Mouse (Mus musculus) ES-Bruce4 (cell line): ENCODE measurements around the gene Dnajc1. TPM values are rescaled to one million over a fixed set of nuclear protein-coding genes. Genes with fewer than 3 reads are reported as not detected.

Experiments
- H3K27ac ChIP-seq: 2 replicates; pipeline ENCODE4 v1.5.1; 2012; ENCODE audit warnings: low read length, inconsistent platforms; ENCODE audit not compliant: insufficient read depth
- H3K27me3 ChIP-seq: 2 replicates; pipeline ENCODE4 v1.6.1; 2012; ENCODE audit warnings: mild to moderate bottlenecking, low read length, inconsistent platforms; ENCODE audit not compliant: control insufficient read depth, poor library complexity, insufficient read depth, severe bottlenecking
- H3K36me3 ChIP-seq: 2 replicates; pipeline ENCODE4 v1.6.1; 2012; ENCODE audit warnings: inconsistent platforms, mild to moderate bottlenecking, low read length, moderate library complexity; ENCODE audit not compliant: control insufficient read depth, poor library complexity, insufficient read depth, severe bottlenecking
- H3K4me1 ChIP-seq: one replicate; pipeline ENCODE4 v1.8.1; 2011; ENCODE audit warnings: low read length; ENCODE audit not compliant: control insufficient read depth, insufficient read depth
- H3K4me3 ChIP-seq: 2 replicates; pipeline ENCODE4 v1.5.1; 2011; ENCODE audit warnings: low read depth, mild to moderate bottlenecking, low read length
- H3K9ac ChIP-seq: 2 replicates; pipeline ENCODE4 v1.6.1; 2012; ENCODE audit warnings: low read depth, mild to moderate bottlenecking, inconsistent platforms; ENCODE audit not compliant: poor library complexity, severe bottlenecking
- H3K9me3 ChIP-seq: replicated peaks from 2 replicates; pipeline ENCODE4 v1.6.1; 2012; ENCODE audit warnings: mild to moderate bottlenecking, low read length, inconsistent platforms; ENCODE audit not compliant: control insufficient read depth, poor library complexity, insufficient read depth, severe bottlenecking
- CTCF ChIP-seq: IDR thresholded peaks from one replicate; pipeline ENCODE4 v1.8.1; 2011; ENCODE audit warnings: low read depth, low read length
- EP300 ChIP-seq: IDR thresholded peaks from 2 replicates; pipeline ENCODE4 v1.6.1; 2011; ENCODE audit warnings: low read depth, low read length; ENCODE audit not compliant: insufficient read depth
- POLR2A ChIP-seq: IDR thresholded peaks from one replicate; pipeline ENCODE4 v1.8.1; 2011; ENCODE audit warnings: low read length; ENCODE audit not compliant: insufficient read depth
- polyA plus RNA-seq: library from polyadenylated mRNA; stranded (reverse); fragments of >200 nt; gene quantifications from 2 replicates; pipeline ENCODE4 v1.2.4, GENCODE M21; 2011; ENCODE audit warnings: low read depth; ENCODE audit not compliant: missing spikeins, insufficient read depth, insufficient read length

The Dnajc1 gene
- polyA plus RNA-seq, 1 experiment = 14.7 TPM

- Histone ChIP-seq H3K4me3 (no peak overlapping the region), H3K9me3 (no peaks in the 10 kb centered on the region), H3K36me3 (peaks cover 9% of the 10 kb centered on the region), H3K27ac (no peak overlapping the region), H3K9ac (no peak overlapping the region), H3K27me3 (no peaks in the 10 kb centered on the region), H3K4me1 (no peaks in the 10 kb centered on the region)
- no peak for TF ChIP-seq CTCF
- TF ChIP-seq POLR2A = no peak
- no peak for TF ChIP-seq EP300
Observed at GRCm38 (mm10) chr2:18160992-18161391, 231.6 kb downstream of the Dnajc1 start.

GRCm38 (mm10) chr2:18159426-18159825 is 233.2 kb downstream of the Dnajc1 start:
- H3K36me3 ChIP-seq = peaks cover 9% of the 10 kb centered on the region
- no peak overlapping the region for H3K27ac ChIP-seq
- H3K9me3 ChIP-seq = no peaks in the 10 kb centered on the region
- no peak overlapping the region for H3K4me3 ChIP-seq
- H3K4me1 ChIP-seq = no peaks in the 10 kb centered on the region
- H3K27me3 ChIP-seq = no peaks in the 10 kb centered on the region
- TF ChIP-seq POLR2A (no peak), EP300 (no peak), CTCF (no peak)
- H3K9ac ChIP-seq = no peak overlapping the region

- no peaks in the 10 kb centered on the region for H3K4me1 ChIP-seq
- no peaks in the 10 kb centered on the region for H3K9me3 ChIP-seq
- peaks cover 3% of the 10 kb centered on the region; the same call in 1 of the 2 replicates for H3K36me3 ChIP-seq
- H3K27me3 ChIP-seq = no peaks in the 10 kb centered on the region
- no peak overlapping the region for H3K27ac ChIP-seq
- no peak overlapping the region for H3K9ac ChIP-seq
- H3K4me3 ChIP-seq = no peak overlapping the region
- TF ChIP-seq CTCF = no peak
Observed at GRCm38 (mm10) chr2:18156131-18156530, 236.5 kb downstream of the Dnajc1 start.
